Mouse (Mus musculus): ENCODE measurements at regions not wholly inside any gene's neighbourhood (a gene's known extent, or its start where the extent isn't known, plus 50 kb on each side); places are given as distances from the start of the nearest gene placed in this dataset.

DNA sequence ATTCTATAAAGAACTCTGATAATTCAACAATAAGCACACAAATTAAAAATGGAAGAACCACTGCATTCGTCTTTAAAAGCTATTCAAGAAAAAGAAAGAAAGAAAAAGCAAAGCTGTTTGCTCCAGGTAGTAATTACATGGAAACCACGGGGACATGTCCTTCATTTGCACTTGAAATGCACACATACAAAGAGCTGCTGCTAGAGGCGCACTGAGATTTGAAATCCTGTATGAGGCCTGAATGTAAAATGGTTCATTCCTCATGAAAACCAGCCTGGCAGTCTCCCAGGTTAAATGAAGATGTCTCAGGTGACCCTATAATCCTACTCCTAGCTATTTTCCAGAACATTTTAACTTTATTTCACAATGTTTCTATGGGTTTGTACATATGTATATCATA lies 123.7 kb upstream of the Vmn2r7 start:
- Histone ChIP-seq H3K4me3 (ENCODE audit: low read depth, low read length) (no peak overlapping the region), H3K36me3 (replicated peaks; ENCODE audit: control insufficient read depth, insufficient read depth, low read length) (no peaks in the 10 kb centered on the region), H3K9ac (replicated peaks; ENCODE audit: low read depth, low read length) (no peak overlapping the region), H3K9me3 (replicated peaks; ENCODE audit: control insufficient read depth, low read length) (no peaks in the 10 kb centered on the region), H3K4me1 (ENCODE audit: control insufficient read depth, insufficient read depth) (no peaks in the 10 kb centered on the region; the same call in 1 of the 2 replicates), H3K27me3 (ENCODE audit: control insufficient read depth, insufficient read depth, low read length) (no peaks in the 10 kb centered on the region), H3K4me2 (ENCODE audit: low read depth, low read length) (no peak overlapping the region), H3K27ac (ENCODE audit: low read depth) (no peak overlapping the region)
- 70% methylated on average over 3 of the region's 3 CpGs for WGBS
- ATAC-seq (ENCODE audit: insufficient read depth, low read depth) (no peak), DNase-seq (ENCODE audit: low spot score) (no peak)
- TF ChIP-seq EP300 (IDR thresholded peaks at IDR 0.05; ENCODE audit: low read depth) (no peak), CTCF (IDR thresholded peaks at IDR 0.05; ENCODE audit: low read depth) (no peak)

- WGBS = 48% methylated on average over 2 of the region's 2 CpGs
- TF ChIP-seq EP300 (IDR thresholded peaks at IDR 0.05; ENCODE audit: low read depth) (no peak), CTCF (IDR thresholded peaks at IDR 0.05; ENCODE audit: low read depth) (peak; percentile 57)
- H3K9me3 ChIP-seq (replicated peaks; ENCODE audit: control insufficient read depth, low read length) = no peaks in the 10 kb centered on the region
- no peak for DNase-seq (ENCODE audit: low spot score)
- no peak overlapping the region for H3K9ac ChIP-seq (replicated peaks; ENCODE audit: low read depth, low read length)
- no peak for ATAC-seq (ENCODE audit: insufficient read depth, low read depth)
- H3K4me2 ChIP-seq (ENCODE audit: low read depth, low read length) = no peak overlapping the region
- no peaks in the 10 kb centered on the region for H3K4me1 ChIP-seq (ENCODE audit: control insufficient read depth, insufficient read depth)
- no peak overlapping the region for H3K27ac ChIP-seq (ENCODE audit: low read depth)
- H3K4me3 ChIP-seq (ENCODE audit: low read depth, low read length) = no peak overlapping the region
- no peaks in the 10 kb centered on the region for H3K27me3 ChIP-seq (ENCODE audit: control insufficient read depth, insufficient read depth, low read length)
- no peaks in the 10 kb centered on the region for H3K36me3 ChIP-seq (replicated peaks; ENCODE audit: control insufficient read depth, insufficient read depth, low read length)
Measured at GRCm38 (mm10) chr3:64984369-64984768, 124.8 kb upstream of the Kcnab1 start.

GRCm38 (mm10) chr3:64987665-64988064 lies 121.5 kb upstream of the Kcnab1 start:
- TF ChIP-seq EP300 (IDR thresholded peaks at IDR 0.05; ENCODE audit: low read depth) = no peak
- peak; percentile 72 for TF ChIP-seq CTCF (IDR thresholded peaks at IDR 0.05; ENCODE audit: low read depth)
- H3K9me3 ChIP-seq (replicated peaks; ENCODE audit: control insufficient read depth, low read length) = no peaks in the 10 kb centered on the region
- H3K27ac ChIP-seq (ENCODE audit: low read depth) = no peak overlapping the region
- H3K4me2 ChIP-seq (ENCODE audit: low read depth, low read length) = no peak overlapping the region
- H3K36me3 ChIP-seq (replicated peaks; ENCODE audit: control insufficient read depth, insufficient read depth, low read length) = no peaks in the 10 kb centered on the region
- ATAC-seq (ENCODE audit: insufficient read depth, low read depth) (no peak), DNase-seq (ENCODE audit: low spot score) (no peak)
- no peaks in the 10 kb centered on the region for H3K27me3 ChIP-seq (ENCODE audit: control insufficient read depth, insufficient read depth, low read length)
- no peak overlapping the region for H3K9ac ChIP-seq (replicated peaks; ENCODE audit: low read depth, low read length)
- H3K4me3 ChIP-seq (ENCODE audit: low read depth, low read length) = no peak overlapping the region
- no peaks in the 10 kb centered on the region for H3K4me1 ChIP-seq (ENCODE audit: control insufficient read depth, insufficient read depth)
- 63% methylated on average over 1 of the region's 1 CpGs for WGBS

GRCm38 (mm10) chr3:64996451-64996850 lies 112.7 kb upstream of the Kcnab1 start:
- ATAC-seq (ENCODE audit: insufficient read depth, low read depth) = no peak

GRCm38 (mm10) chr3:64997552-64997951 lies 111.6 kb upstream of the Kcnab1 start:
- Histone ChIP-seq H3K9ac (replicated peaks; ENCODE audit: low read depth, low read length) (no peak overlapping the region), H3K27ac (ENCODE audit: low read depth) (no peak overlapping the region), H3K4me1 (ENCODE audit: control insufficient read depth, insufficient read depth) (no peaks in the 10 kb centered on the region), H3K27me3 (ENCODE audit: control insufficient read depth, insufficient read depth, low read length) (no peaks in the 10 kb centered on the region), H3K9me3 (replicated peaks; ENCODE audit: control insufficient read depth, low read length) (no peaks in the 10 kb centered on the region), H3K4me3 (ENCODE audit: low read depth, low read length) (no peak overlapping the region), H3K4me2 (ENCODE audit: low read depth, low read length) (no peak overlapping the region), H3K36me3 (replicated peaks; ENCODE audit: control insufficient read depth, insufficient read depth, low read length) (no peaks in the 10 kb centered on the region)
- ATAC-seq (ENCODE audit: insufficient read depth, low read depth) (no peak), DNase-seq (ENCODE audit: low spot score) (no peak)
- TF ChIP-seq CTCF (IDR thresholded peaks at IDR 0.05; ENCODE audit: low read depth) = no peak
- TF ChIP-seq EP300 (IDR thresholded peaks at IDR 0.05; ENCODE audit: low read depth) = no peak

More at GRCm38 (mm10) chr3:64996451-64996850, 112.7 kb upstream of the Kcnab1 start:
- H3K4me2 ChIP-seq (ENCODE audit: low read depth, low read length) = no peak overlapping the region
- TF ChIP-seq EP300 (IDR thresholded peaks at IDR 0.05; ENCODE audit: low read depth) = no peak
- TF ChIP-seq CTCF (IDR thresholded peaks at IDR 0.05; ENCODE audit: low read depth) = no peak
- H3K4me1 ChIP-seq (ENCODE audit: control insufficient read depth, insufficient read depth) = no peaks in the 10 kb centered on the region
- H3K27me3 ChIP-seq (ENCODE audit: control insufficient read depth, insufficient read depth, low read length) = no peaks in the 10 kb centered on the region
- DNase-seq (ENCODE audit: low spot score) = no peak
- no peaks in the 10 kb centered on the region for H3K9me3 ChIP-seq (replicated peaks; ENCODE audit: control insufficient read depth, low read length)
- no peak overlapping the region for H3K27ac ChIP-seq (ENCODE audit: low read depth)
- WGBS = 68% methylated on average over 4 of the region's 4 CpGs
- no peak overlapping the region for H3K9ac ChIP-seq (replicated peaks; ENCODE audit: low read depth, low read length)
- H3K36me3 ChIP-seq (replicated peaks; ENCODE audit: control insufficient read depth, insufficient read depth, low read length) = no peaks in the 10 kb centered on the region
- H3K4me3 ChIP-seq (ENCODE audit: low read depth, low read length) = no peak overlapping the region

GRCm38 (mm10) chr3:65001131-65001530 lies 108.1 kb upstream of the Kcnab1 start:
- Histone ChIP-seq H3K36me3 (replicated peaks; ENCODE audit: control insufficient read depth, insufficient read depth, low read length) (no peaks in the 10 kb centered on the region), H3K9me3 (replicated peaks; ENCODE audit: control insufficient read depth, low read length) (no peaks in the 10 kb centered on the region), H3K9ac (replicated peaks; ENCODE audit: low read depth, low read length) (no peak overlapping the region), H3K27me3 (ENCODE audit: control insufficient read depth, insufficient read depth, low read length) (no peaks in the 10 kb centered on the region), H3K4me1 (ENCODE audit: control insufficient read depth, insufficient read depth) (no peaks in the 10 kb centered on the region), H3K4me2 (ENCODE audit: low read depth, low read length) (no peak overlapping the region), H3K27ac (ENCODE audit: low read depth) (no peak overlapping the region), H3K4me3 (ENCODE audit: low read depth, low read length) (no peak overlapping the region)
- no peak for DNase-seq (ENCODE audit: low spot score)
- no peak for ATAC-seq (ENCODE audit: insufficient read depth, low read depth)
- 55% methylated on average over 4 of the region's 4 CpGs for WGBS
- TF ChIP-seq CTCF (IDR thresholded peaks at IDR 0.05; ENCODE audit: low read depth) (no peak), EP300 (IDR thresholded peaks at IDR 0.05; ENCODE audit: low read depth) (no peak)

Measured in heart, postnatal 0 days (tissue).